Mouse (Mus musculus) E14TG2a.4 (cell line): Measurements from ENCODE around the gene Mfng.

Experiments
- CTCF ChIP-seq: conservative IDR thresholded peaks from 2 replicates; pipeline ENCODE4 v1.5.1; 2014; ENCODE audit warnings: low read length
- NANOG ChIP-seq: IDR thresholded peaks from 2 replicates; pipeline ENCODE4 v1.6.1; 2014; ENCODE audit warnings: borderline replicate concordance, low read length, mixed read lengths
- POU5F1 ChIP-seq: IDR thresholded peaks from 2 replicates; pipeline ENCODE4 v1.6.1; 2014; ENCODE audit warnings: low read length, borderline replicate concordance

GRCm38 (mm10) chr15:78736681-78737100 is 36.6 kb downstream of the Mfng start:
- no peak for TF ChIP-seq CTCF
- no peak for TF ChIP-seq NANOG
- no peak for TF ChIP-seq POU5F1
